Mouse (Mus musculus) cerebellum, adult 9-10 months (tissue): ENCODE data around the gene Ptpre.
"Not testable (repeated sequence)": the region's sequence is repeated elsewhere in the genome, so short reads cannot be mapped to it uniquely, and the experiment has no call there.

ENCODE experiments used
- DNase-seq: peaks from one replicate; pipeline ENCODE4 v3.0.0; 2022

Ptpre gene

GRCm38 (mm10) chr7:135609028-135609427 lies 71.7 kb downstream of the Ptpre start:
- DNase-seq: no peak

GRCm38 (mm10) chr7:135609655-135610054 lies 72.4 kb downstream of the Ptpre start:
- no peak for DNase-seq

DNA sequence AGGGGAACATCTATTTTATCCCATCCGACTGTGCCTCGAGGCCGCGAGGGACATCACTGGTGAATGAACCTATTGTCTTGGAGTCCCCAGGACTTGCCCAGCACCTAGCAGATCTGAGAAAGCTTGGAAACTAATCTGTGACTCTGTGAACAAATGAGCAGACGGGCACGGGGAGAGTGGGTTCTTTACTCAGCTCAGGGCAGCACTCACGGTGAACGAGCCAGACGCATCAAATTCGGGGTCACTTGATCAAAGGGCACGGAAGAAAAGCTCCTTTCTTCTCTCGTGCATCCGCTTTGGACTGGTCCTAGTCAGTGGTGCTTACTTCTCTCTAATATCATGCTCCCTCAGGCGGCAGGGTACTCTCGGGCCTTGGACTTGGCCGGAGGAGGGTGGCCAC lies 75.0 kb downstream of the Ptpre start:
- no peak for DNase-seq

- DNase-seq: no peak
Observed at GRCm38 (mm10) chr7:135612801-135613200, 75.5 kb downstream of the Ptpre start.

DNA sequence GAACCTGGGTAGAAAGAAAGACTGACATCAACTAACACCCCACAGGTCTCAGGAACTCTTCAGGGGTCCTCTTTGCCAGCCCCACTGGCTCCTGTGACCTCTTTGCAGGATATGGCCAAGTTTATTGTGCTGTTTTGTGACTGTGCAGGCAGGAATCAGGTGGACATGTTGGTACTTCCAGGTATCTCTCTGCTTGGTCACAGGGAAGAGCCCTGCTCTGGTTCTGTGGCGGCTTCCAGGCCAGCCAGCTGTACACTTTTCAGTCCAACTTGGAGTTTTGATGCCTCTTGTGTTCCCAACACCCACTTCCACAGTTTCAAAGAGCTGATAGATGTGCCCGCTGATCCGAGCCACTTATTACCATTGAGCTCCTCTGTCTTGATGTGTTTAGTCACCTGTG lies 76.1 kb downstream of the Ptpre start:
- DNase-seq: no peak

DNA sequence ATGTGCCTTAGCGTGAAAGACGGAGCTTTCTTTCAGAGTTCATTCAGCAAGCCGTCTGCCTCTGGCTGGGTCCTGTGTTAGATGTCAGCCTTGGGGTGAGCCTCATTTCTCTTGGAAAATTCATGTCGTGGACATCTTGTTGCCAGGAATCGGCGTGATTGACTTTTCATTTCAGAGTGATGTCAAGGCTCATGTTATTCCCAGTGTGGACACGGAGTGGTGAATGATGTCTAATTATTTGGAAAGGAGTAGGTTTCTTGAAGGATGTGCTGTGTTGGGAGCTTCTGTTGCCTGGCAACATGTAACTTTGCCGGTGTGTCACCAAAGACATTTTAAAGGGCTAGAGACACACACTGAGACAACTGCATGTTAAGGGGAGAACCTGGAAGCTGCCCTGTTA lies 77.6 kb downstream of the Ptpre start:
- no peak for DNase-seq

DNA sequence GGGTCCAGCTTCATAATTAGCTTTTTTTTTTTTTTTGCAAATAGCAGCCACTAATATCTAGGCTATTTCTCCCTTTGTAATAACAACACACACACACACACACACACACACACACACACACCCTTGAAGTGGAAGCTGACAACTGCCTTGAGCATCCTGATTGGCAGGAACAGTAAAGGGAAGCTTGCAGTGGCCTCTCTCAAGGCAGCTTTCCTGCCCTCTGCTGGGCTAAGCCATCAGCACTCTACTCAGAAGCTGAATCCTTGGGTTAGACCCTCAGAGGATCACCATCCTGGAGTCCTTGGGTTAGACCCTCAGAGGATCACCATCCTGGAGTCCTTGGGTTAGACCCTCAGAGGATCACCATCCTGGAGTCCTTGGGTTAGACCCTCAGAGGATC lies 79.2 kb downstream of the Ptpre start:
- not testable (repeated sequence) for DNase-seq

DNA sequence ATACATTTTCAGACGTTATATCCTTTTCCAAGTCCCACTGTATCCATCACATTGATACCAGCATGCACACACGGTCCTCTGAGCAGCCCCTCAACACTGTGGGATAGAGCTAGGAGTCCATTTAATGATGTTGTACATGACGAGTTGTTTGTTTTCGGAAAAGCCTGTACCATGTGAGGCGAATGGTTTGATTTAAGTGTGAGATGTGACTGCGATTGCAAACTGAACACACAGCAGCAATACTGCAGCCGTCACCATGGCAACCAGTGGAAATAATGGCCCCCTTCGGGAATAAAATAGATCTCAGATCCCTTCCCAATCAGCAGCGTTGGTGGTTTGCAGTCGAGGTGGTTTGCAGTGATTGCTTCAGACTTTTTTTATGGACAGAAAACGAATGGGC lies 80.5 kb downstream of the Ptpre start:
- DNase-seq: no peak

- no peak for DNase-seq
Observed at GRCm38 (mm10) chr7:135621649-135622048, 84.4 kb downstream of the Ptpre start.

GRCm38 (mm10) chr7:135622241-135622640 lies 85.0 kb downstream of the Ptpre start:
- DNase-seq: peak; percentile 32

- DNase-seq: no peak
Observed at GRCm38 (mm10) chr7:135624854-135625253, 87.6 kb downstream of the Ptpre start.

DNA sequence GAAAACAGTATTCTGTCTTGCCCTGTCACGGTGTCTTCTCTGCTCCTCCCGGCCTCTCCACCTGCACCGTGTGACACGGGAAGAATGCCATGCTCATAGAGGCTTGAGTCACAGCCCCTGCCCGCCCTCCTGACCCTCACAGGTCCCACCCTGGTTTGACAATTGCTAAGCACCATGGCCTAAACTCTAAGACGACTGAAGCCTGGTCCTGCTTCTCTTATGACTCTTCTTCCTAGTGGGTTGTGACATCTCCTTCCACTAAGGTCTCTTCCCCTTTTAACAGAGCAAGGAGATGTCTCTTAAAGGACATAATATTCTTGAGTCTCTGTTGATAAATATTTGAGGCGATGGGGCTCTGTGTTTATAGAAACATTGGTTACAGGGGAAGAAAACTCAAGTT lies 91.1 kb downstream of the Ptpre start:
- DNase-seq: no peak

DNA sequence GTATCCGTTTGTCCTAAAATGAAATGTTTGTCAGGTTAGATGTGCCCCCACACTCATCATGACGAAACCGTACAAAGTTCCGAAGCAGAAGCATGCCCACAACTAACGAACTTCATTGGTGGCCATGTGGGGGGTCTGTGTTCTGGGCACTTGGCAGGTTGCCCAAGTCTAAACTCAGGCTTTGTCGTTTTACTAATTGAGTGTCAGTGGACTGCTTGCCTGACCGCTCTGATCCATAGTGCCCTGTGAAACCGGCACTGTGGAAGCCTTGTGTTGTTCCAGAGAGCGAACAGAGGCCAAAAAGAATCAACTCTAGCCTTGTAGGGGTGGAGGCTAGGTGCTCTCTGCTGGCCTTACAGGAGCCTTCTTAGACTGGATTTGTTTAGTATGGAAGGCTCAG lies 91.7 kb downstream of the Ptpre start:
- DNase-seq: no peak

DNA sequence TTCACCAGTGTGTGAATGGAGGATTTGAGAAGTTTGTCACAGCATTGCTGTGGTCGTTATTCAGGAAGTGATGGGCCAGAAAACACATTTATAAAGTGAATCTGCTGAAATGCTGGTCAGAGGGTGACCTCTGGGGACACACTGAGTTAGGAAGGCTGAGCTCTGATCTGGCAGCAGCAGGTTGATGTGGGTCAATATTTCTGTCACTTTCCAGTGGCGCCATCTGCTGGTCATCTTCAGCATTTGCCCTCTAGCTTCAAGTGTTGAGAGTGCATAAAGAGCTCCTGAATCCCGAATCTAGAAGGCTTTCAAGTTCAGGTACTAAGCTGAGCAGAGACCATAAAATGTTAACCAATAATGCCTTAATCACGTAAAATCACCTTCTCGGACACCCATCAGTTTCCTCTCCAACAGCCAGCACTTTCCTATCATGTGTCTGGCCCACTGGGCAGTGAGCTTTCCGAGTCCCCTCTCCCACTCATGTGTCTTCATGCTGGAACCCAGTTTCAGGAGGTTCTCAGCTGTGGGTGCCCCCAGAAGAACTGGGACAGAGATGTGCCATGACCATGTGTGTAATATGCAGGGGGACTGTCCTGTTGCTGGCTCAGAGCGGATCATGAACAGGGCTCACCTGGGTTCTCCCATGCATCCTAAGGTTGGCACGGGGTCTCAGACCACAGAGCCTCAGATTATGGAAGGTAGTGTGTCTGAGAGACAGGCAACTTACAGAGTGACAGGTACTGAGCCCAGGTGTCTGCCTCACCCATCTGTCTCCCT lies 94.7 kb downstream of the Ptpre start:
- DNase-seq: peak; percentile 86

- DNase-seq: no peak
Observed at GRCm38 (mm10) chr7:135632716-135633258, 95.5 kb downstream of the Ptpre start.

GRCm38 (mm10) chr7:135634851-135635624 lies 97.8 kb downstream of the Ptpre start:
- DNase-seq: peak; percentile 65

GRCm38 (mm10) chr7:135637406-135637980 lies 100.2 kb downstream of the Ptpre start:
- DNase-seq: no peak

DNA sequence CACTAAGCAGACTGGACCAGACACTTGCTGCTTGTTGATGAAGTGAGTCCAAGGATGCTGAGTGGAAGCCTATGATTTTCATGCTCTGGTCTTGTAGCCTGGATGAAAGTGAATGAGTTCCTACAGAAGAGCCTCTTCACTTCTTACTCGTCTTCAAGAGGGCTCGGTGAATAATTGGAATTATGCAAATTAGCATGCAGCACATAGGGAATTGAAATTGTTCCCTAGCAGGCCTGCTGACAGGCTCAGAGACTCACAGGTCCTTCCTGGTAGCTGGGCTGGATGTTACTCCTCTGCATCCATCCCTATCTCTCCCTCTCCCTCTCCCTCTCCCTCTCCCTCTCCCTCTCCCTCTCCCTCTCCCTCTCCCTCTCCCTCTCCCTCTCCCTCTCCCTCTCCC lies 102.1 kb downstream of the Ptpre start:
- DNase-seq: no peak

- DNase-seq: peak; percentile 82
Observed at GRCm38 (mm10) chr7:135641698-135642507, 104.6 kb downstream of the Ptpre start.

DNA sequence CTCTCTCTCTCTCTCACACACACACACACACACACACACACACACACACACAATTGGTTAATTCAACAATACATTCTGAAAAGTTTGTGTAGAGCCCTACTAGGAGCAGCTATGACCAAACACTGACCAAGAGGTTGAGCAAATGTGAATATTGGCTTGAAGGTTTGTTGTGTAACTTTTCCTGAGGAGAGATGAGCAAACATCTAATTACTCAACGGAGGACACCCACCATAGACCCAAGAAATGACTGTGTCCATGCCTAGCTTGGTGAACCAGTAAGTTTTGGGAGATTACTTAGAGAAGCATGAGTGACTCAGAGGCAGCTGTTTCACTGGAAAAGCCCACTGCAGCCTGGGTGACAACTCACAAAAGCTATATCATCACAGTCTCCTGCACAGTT lies 107.2 kb downstream of the Ptpre start:
- no peak for DNase-seq

GRCm38 (mm10) chr7:135646976-135647375 lies 109.7 kb downstream of the Ptpre start:
- DNase-seq: no peak

DNA sequence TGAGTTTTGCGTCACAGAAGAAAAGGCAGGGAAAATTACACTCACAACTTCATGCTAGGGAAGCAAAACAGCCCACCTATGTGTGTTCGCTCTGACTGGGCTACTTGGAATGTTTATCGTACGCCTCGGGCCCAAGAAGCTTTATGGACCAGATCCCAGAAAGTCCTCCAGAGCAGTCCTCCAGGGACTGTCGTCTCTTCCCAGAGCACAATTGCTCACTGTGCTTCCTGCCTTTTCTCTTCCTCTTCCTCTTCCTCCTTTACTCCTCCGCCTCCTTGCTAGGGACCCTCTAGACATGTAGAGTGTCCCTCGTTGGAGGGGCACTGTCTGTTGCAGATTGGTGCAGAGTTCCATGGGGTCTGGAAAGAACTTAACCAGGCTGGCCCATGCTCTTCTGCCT lies 111.5 kb downstream of the Ptpre start:
- DNase-seq: no peak

DNA sequence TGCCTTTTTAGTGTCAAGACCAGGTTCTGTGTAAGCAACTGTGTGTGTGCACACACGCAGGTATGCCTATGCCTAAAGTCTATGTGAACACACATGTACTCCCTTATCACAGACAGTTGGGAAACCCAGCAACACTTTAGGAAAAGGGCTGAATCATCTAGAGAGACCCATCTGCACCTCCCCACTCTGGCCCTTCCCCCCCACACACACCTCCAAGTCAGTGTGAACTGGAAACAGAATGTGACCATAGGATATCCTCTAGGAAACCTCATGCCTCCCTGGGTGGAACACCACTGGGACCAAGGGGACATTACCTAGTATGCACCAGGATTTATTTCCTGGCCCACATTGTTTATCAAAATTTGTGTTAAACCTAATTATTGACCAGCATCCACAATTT lies 112.0 kb downstream of the Ptpre start:
- no peak for DNase-seq
